Mouse (Mus musculus) small intestine, adult 2 months (tissue): ENCODE data around the gene Obscn.

Experiments used
- CTCF ChIP-seq: fragments of 200-500 bp; IDR thresholded peaks from 2 replicates; pipeline ENCODE4 v1.5.1; 2012; ENCODE audit warnings: low read depth, mild to moderate bottlenecking, control low read depth, inconsistent platforms, low read length, moderate library complexity, mixed read lengths; ENCODE audit not compliant: insufficient replicate concordance, insufficient read length; ENCODE audit errors: extremely low read depth
- POLR2A ChIP-seq: fragments of 200-500 bp; IDR thresholded peaks from 2 replicates; pipeline ENCODE4 v1.6.1; 2012; ENCODE audit warnings: low read depth, mild to moderate bottlenecking, control low read depth, inconsistent platforms, low read length, moderate library complexity

DNA sequence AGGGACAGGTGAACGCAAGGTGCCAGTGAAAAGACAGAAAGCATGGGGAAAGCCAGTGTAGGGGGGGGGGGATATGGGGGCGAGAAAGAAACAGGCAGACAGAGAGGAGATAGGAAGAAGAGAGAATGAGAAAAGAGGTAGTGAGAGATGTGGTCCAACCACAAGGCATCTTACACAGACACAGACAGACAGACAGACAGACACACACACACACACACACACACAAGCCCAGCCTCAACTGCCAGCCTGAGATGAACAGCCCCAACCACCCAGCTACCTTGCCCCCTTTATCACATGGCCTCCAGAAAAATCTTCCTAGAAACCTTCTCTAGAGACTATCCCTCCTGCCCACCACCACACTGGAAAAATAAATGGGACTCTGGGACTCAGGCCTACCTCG lies 4.1 kb downstream of the Obscn start:
- TF ChIP-seq POLR2A, result no peak
- no peak for TF ChIP-seq CTCF
